In genomic region chr13:73260354-73261035, GRCm38 (mm10) we compare ENCODE assay signal across 8 mouse cellular contexts. TPM values are rescaled to one million over a fixed set of nuclear protein-coding genes. Genes with fewer than 3 reads are reported as not detected.
A peak's percentile ranks its signal among the peaks of the same experiment; 100 is the strongest.
DNase-seq lines count a peak whose midpoint lies in the region; ATAC-seq lines count a peak whose summit lies in the region.
"Had no signal": no experiment of that assay in that cellular context is flagged by ENCODE, and none has a peak within 500 bp of the region (broad histone marks: within the 10 kb centered on the region; RNA-seq: fewer than 3 reads in every experiment).

TSS of gene Irx4 (plus strand) at chr13:73260479.

- H3K4me2 ChIP-seq in hindbrain, embryonic 11.5 days (replicated peaks; ENCODE audit: low read depth, low read length), result peak within 1 kb of the TSS; percentile 88
- peak within 1 kb of the TSS; percentile 72 for H3K4me2 ChIP-seq in midbrain, embryonic 13.5 days (replicated peaks)

- no peak within 1 kb of the TSS for H3K27ac ChIP-seq in forebrain, embryonic 10.5 days
- H3K27ac ChIP-seq in hindbrain, embryonic 11.5 days (ENCODE audit: low read depth, low read length), result no peak within 1 kb of the TSS
- H3K27ac ChIP-seq in midbrain, embryonic 13.5 days, result no peak within 1 kb of the TSS

- H3K36me3 ChIP-seq in forebrain, embryonic 10.5 days (replicated peaks), result no peaks in the 10 kb centered on the region
- H3K36me3 ChIP-seq in hindbrain, embryonic 11.5 days (ENCODE audit: control insufficient read depth, insufficient read depth, low read length), result no peaks in the 10 kb centered on the region
- H3K36me3 ChIP-seq in midbrain, embryonic 13.5 days, result no peaks in the 10 kb centered on the region

- peak within 1 kb of the TSS; percentile 50 for H3K4me3 ChIP-seq in forebrain, embryonic 10.5 days
- peak within 1 kb of the TSS; percentile 45 for H3K4me3 ChIP-seq in hindbrain, embryonic 11.5 days (ENCODE audit: low read depth, low read length)
- peak within 1 kb of the TSS; percentile 44 for H3K4me3 ChIP-seq in midbrain, embryonic 13.5 days (replicated peaks)

- no peak for ATAC-seq in hindbrain, embryonic 11.5 days (ENCODE audit: low FRiP score)
- no peak for ATAC-seq in midbrain, embryonic 13.5 days
- ATAC-seq: activated CD4-positive, CD25-positive, alpha-beta regulatory T cell, adult 4 months had no signal

- H3K9ac ChIP-seq in hindbrain, embryonic 11.5 days (ENCODE audit: low read depth, low read length), result peak within 1 kb of the TSS; percentile 11; the same call in 1 of the 2 replicates
- peak within 1 kb of the TSS; percentile 14; the same call in 1 of the 2 replicates for H3K9ac ChIP-seq in midbrain, embryonic 13.5 days (replicated peaks)

- under 1% methylated on average over 86 of the region's 86 CpGs for WGBS in forebrain, embryonic 10.5 days
- 2% methylated on average over 48 of the region's 86 CpGs for WGBS in hindbrain, embryonic 11.5 days
- WGBS in midbrain, embryonic 13.5 days, result under 1% methylated on average over 64 of the region's 86 CpGs

- intact Hi-C loops in left cerebral cortex, postnatal 4 days (cut with DNase I), result loop anchor here (10.0 kb wide), 1 partner anchor 626 kb away; no protein-coding TSS in a partner anchor

- peaks cover 100% of the 10 kb centered on the region for H3K27me3 ChIP-seq in forebrain, embryonic 10.5 days (ENCODE audit: poor library complexity, severe bottlenecking)
- peaks cover 79% of the 10 kb centered on the region for H3K27me3 ChIP-seq in hindbrain, embryonic 11.5 days (ENCODE audit: control insufficient read depth, insufficient read depth, low read length)
- H3K27me3 ChIP-seq in midbrain, embryonic 13.5 days, result peaks cover 92% of the 10 kb centered on the region

- DNase-seq in ZHBTc4 (ENCODE audit: low read depth, low spot score), result peak; percentile 54
- DNase-seq in forebrain, embryonic 10.5 days (ENCODE audit: extremely low spot score, low spot score), result no peak
- no peak for DNase-seq in hindbrain, embryonic 11.5 days (ENCODE audit: low spot score)
- DNase-seq in layer of hippocampus, postnatal 10 days (ENCODE audit: low spot score in 2 of 2), result no peak
- DNase-seq in adrenal gland, postnatal 36 days, result no peak
- no peak for DNase-seq in left cerebral cortex, postnatal 4 days

- H3K4me1 ChIP-seq in forebrain, embryonic 10.5 days, result peaks cover 47% of the 10 kb centered on the region
- peaks cover 17% of the 10 kb centered on the region for H3K4me1 ChIP-seq in hindbrain, embryonic 11.5 days (replicated peaks; ENCODE audit: control insufficient read depth, insufficient read depth, low read length)
- H3K4me1 ChIP-seq in midbrain, embryonic 13.5 days (replicated peaks), result peaks cover 41% of the 10 kb centered on the region

- no peaks in the 10 kb centered on the region for H3K9me3 ChIP-seq in forebrain, embryonic 10.5 days
- no peaks in the 10 kb centered on the region for H3K9me3 ChIP-seq in hindbrain, embryonic 11.5 days (ENCODE audit: control insufficient read depth, low read length)
- no peaks in the 10 kb centered on the region for H3K9me3 ChIP-seq in midbrain, embryonic 13.5 days

RNA-seq across cellular contexts. Expression of gene Irx4, which starts in this region (rescaled TPM):
- 0.93 and 1.1 TPM in 2 replicates for polyA plus RNA-seq in forebrain, embryonic 10.5 days (2016; fragmentation: Nextera tagmentation; extraction: Ambion mirVana)
- polyA plus RNA-seq in hindbrain, embryonic 11.5 days (2014; fragmentation: Nextera tagmentation; extraction: Ambion mirVana), result 3.9 and 4.1 TPM in 2 replicates
- polyA plus RNA-seq in midbrain, embryonic 13.5 days (2015; fragmentation: Nextera tagmentation; extraction: Ambion mirVana), result 1.2 and 1.5 TPM in 2 replicates
- not detected for total RNA-seq in layer of hippocampus, postnatal 10 days (2021)
- not detected for total RNA-seq in adrenal gland, postnatal 36 days (2021)
- total RNA-seq in left cerebral cortex, postnatal 4 days (2021), result not detected
- polyA plus RNA-seq: activated CD4-positive, CD25-positive, alpha-beta regulatory T cell, adult 4 months had no signal
